Mouse (Mus musculus): Measurements from ENCODE around the gene Unc93b1. TPM values are rescaled to one million over a fixed set of nuclear protein-coding genes. Genes with fewer than 3 reads are reported as not detected.

The Unc93b1 gene
- polyA plus RNA-seq (2014; fragmentation: Illumina TruSeq; extraction: RNeasy Lipid Tissue Mini Kit (QIAGEN cat#74804); ENCODE audit: low read depth, low replicate concordance), result not detected

DNA sequence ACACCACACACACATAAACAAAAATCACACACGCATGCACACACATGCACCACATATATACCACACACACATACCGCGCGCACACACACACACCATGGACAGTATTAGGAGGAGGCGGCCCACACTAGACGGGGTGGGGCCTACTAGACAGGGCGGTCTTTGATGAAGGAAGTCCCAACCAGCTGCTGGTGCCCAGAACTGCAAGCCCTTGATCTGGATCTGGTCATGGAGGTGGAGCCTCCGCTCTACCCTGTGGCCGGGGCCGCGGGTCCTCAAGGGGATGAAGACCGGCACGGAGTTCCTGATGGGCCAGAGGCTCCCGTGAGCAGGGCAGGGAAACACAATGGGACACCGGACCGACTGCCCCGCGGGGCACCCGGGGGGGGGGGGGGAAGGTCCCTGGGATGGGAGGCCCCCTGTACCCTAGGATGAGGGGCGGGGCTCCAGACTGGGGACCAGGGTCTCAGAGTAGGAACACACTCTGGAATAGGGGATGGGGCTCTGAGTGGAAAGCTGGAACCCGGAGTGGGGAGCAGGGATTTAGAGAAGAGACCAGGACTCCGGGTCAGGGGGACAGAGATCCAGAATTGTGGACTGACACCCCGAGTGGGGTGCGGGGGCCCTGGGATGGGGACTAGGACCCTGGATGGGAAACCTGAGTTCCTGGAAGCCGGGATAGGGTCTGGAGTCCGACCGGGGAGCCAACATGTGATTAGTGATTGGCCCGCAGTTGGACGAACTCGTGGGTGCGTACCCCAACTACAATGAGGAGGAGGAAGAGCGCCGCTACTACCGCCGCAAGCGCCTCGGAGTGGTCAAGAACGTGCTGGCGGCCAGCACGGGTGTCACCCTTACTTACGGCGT lies at the start of gene Unc93b1:
Gene Unc93b1 (plus strand): TSS at position 155 of the 864 bp plus-strand sequence.

DNA sequence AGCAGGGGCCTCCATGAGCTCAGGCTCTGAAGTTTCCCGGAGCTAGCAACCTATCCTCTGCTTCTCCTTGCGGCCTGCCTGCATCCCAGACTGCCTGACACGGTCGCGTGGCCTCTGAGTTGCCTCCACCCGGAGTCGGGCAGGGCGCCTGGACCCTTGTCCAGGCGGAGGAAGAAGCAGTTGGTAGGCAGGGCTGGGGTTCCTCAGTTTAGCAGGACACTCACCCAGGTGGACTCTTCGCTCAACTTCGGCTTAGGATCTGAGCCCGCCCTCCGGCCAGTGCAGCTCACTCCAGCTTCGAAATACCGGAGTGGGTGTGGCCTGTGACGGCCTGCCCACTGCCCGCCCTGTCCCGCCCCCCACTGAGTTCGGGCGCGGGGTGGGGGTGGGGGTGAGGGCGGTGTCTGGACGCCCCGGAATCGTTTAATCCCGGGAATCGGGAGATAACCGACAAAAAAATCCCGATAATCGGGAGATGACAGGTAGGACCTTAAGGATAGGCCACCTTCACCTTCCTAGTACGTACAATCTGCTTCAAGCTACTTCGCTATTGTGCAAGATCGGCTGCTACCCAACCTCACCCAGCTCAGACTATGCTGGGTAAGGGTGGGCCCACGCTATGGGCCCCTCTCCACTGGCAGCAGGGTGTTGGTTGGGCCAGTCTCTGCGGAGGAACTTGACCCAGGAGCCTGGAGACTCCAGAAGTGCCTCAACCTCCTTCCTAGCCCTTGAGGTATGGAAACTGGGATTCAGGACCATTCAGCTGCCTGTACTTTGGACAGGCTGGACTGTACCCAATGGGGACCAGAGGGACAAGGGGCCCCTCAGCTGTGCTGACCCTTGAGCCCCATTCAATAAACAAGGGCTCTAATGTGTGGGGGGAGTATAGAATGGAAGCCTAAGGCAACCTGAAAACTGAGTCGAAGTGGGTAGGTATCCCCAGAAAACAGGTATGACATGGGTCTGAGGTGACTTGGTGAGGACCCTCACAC lies 27.9 kb upstream of the Unc93b1 start, which contains the start of gene Tcirg1:
Gene Tcirg1 (minus strand): TSS at position 339 of the 992 bp plus-strand sequence.

DNA sequence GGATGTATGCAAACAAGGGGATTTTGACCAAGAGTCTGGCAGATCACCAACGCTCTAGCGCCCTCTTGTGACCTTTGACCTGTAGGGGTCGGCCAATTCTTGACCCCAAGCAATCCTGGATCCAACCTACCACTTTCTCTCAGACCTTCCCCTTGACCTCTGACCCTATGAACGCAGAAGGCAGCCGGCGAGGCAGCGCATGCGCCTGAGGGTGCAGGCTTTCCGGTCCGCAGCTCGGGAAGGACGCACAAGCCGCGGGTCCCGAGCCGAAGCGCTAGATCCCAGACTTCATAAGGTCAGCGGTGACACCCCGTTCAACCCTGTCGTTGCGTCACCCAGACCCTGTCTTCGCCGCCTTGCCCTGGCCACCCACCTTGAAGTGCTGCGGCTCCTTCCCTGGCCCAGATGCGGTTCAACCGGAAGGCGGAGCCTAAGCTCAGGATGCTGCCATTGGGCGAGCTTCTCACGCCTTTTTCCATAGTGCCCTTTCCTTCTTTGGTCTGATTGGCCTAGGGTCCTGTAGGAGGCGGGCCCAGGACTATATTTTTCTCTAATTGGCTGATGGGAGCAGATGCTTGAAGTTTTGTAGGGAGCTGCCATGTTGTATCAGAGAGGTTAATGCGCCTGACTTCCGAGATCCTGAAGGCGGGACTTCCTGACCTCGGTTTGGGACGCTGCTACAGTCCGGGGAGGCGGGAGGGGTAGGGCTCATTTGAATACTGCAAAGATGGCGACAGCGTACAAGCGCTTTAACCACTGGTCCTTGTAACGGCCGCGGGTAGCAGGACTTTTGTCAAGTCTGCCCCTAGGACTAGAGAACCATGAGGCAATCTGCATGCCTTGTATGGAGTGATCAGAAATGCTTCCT lies 22.4 kb upstream of the Unc93b1 start, which contains the start of gene Ndufs8:
Gene Ndufs8 (minus strand): TSS at position 438 of the 868 bp plus-strand sequence.

DNA sequence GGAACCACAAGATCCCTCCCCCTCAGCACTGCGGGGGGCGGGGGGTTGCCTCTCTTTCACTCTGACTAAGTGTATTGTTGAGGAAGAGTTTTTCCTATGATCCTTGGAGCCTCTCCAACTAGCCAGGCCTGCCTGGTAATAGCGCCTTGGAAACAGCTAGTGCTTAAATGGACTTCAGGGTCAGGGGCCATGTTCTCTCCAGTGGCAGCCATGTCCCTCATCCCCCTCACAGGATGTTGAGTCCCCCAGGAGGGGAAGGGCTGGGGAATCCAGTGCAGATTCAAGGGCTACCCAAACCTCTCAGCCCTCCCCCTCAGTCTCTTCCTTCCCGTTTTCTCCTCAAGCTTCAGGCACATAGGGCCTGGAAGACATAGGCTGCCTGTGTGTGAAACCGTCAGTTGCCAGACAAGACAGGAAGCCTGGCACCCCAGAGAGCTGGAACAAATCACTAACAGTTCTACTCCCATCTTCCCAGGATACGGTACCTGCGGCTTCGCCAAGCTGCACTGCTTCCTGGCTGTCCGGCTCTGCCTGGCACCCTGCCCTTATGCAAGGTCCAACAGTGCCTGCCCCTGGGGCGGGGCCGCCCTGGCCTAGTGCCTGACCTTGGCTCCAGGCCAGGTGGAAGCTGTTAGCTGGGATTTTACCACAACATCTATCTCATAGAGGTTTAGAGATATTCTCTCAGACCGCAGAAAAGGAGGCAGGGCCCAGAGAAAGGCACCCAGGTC lies 5.6 kb upstream of the Unc93b1 start, which contains the start of gene Aldh3b1:
Gene Aldh3b1 (minus strand): TSS at position 598 of the 731 bp plus-strand sequence.

DNA sequence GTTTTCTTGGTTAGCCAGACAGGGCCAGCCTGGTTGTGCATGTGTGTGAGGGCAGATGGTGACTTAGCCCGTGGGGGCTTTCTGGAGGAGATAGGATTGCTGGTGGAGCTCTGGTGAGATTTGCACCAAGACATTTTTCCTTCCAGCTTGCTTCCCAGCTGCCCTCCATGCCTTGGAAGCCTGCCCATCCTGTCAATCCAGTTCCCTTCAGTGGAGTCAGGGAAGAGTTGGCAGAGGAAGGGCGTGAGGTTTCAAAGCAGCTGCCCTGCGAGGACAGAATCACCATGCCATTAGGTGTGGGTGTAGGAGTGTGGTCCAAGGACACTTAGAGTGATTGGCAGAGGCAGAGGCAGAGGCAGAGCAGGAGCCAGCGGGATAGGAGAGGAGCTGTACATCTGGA lies 23.5 kb downstream of the Unc93b1 start, which contains the start of gene Aldh3b3:
Gene Aldh3b3 (plus strand): TSS at position 176 of the 400 bp plus-strand sequence.

DNA sequence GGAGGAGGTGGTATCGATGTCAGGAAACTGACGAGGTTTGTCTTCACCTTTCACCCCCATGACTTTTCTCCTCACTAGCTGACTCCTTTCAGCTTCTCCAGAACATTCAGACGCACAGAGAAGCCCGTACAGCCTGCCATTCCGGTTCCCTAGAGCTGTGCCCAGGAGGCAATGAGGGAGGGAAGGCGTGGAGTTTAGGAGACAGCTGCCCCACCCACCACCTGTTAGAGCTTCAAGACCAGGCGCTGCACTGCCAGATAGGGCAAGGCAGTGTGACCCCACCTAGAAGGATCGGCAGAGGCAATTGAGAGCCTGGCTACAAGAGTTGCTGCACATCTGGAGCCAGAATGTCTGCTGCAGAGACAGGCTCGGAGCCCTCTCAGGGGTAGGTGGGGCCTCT lies 37.2 kb downstream of the Unc93b1 start, which contains the start of gene Aldh3b2:
Gene Aldh3b2 (plus strand): TSS at position 100 of the 400 bp plus-strand sequence.

DNA sequence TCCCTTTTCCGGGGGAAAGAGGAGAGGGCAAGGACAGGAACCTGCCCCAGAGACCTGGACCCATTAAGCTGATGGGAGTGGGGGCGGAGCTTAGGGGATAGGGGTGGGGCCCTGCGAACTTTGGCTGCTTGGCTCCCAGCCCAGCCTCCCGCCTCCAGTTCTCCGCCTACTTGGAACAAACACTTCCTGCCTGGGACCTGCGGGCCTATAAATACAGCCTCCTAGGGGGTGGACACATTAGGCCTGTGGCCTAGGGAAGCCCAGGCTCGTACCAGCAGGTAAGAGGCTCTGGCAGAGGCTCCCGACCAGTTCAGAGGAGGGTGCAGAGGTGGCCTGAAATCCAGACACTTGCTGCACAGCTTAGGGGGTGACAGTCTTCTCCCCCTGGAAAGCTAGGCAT lies 51.3 kb downstream of the Unc93b1 start, which contains the start of gene Acy3:
Gene Acy3 (plus strand): TSS at position 237 of the 400 bp plus-strand sequence.

DNA sequence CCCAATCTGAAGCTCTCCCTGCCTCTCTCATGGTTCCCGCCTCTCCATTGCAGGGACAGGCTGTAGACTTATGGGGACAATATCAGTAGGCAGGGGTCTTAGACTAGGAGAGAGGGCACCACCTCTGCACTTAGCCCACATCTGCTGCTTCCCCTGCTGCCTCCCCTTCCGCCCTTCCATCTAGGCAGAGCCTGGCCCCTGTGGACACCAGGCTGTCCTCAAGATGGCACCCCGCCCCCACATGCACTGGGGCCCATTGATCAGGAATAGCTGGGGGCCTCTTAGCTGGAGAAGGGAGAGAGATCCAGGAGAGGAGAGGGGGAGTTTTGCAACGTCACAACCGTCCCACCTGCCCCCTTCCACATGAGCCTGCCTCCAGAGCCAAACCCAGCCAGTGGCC lies 57.4 kb downstream of the Unc93b1 start, which contains the start of gene Tbx10:
Gene Tbx10 (plus strand): TSS at position 337 of the 400 bp plus-strand sequence.

Other genes with a start within 250 kb of the Unc93b1 start
- 0.36 TPM for gene Lrp5, start 248.6 kb upstream of the Unc93b1 start, polyA plus RNA-seq (2014; fragmentation: Illumina TruSeq; extraction: RNeasy Lipid Tissue Mini Kit (QIAGEN cat#74804); ENCODE audit: low read depth, low replicate concordance)
- gene 1810055G02Rik, start 226.9 kb upstream of the Unc93b1 start, polyA plus RNA-seq (2014; fragmentation: Illumina TruSeq; extraction: RNeasy Lipid Tissue Mini Kit (QIAGEN cat#74804); ENCODE audit: low read depth, low replicate concordance), result 0.97 TPM
- gene Kmt5b, start 167.8 kb upstream of the Unc93b1 start, polyA plus RNA-seq (2014; fragmentation: Illumina TruSeq; extraction: RNeasy Lipid Tissue Mini Kit (QIAGEN cat#74804); ENCODE audit: low read depth, low replicate concordance), result 117 TPM
- gene Chka, start 83.4 kb upstream of the Unc93b1 start, polyA plus RNA-seq (2014; fragmentation: Illumina TruSeq; extraction: RNeasy Lipid Tissue Mini Kit (QIAGEN cat#74804); ENCODE audit: low read depth, low replicate concordance), result 78.9 TPM
- gene Tcirg1, start 28.1 kb upstream of the Unc93b1 start, polyA plus RNA-seq (2014; fragmentation: Illumina TruSeq; extraction: RNeasy Lipid Tissue Mini Kit (QIAGEN cat#74804); ENCODE audit: low read depth, low replicate concordance), result not detected
- 4.6 TPM for gene Ndufs8, start 22.4 kb upstream of the Unc93b1 start, polyA plus RNA-seq (2014; fragmentation: Illumina TruSeq; extraction: RNeasy Lipid Tissue Mini Kit (QIAGEN cat#74804); ENCODE audit: low read depth, low replicate concordance)
- gene Aldh3b1, start 5.4 kb upstream of the Unc93b1 start, polyA plus RNA-seq (2014; fragmentation: Illumina TruSeq; extraction: RNeasy Lipid Tissue Mini Kit (QIAGEN cat#74804); ENCODE audit: low read depth, low replicate concordance), result 0.53 TPM
- gene Aldh3b3, start 23.5 kb downstream of the Unc93b1 start, polyA plus RNA-seq (2014; fragmentation: Illumina TruSeq; extraction: RNeasy Lipid Tissue Mini Kit (QIAGEN cat#74804); ENCODE audit: low read depth, low replicate concordance), result 0.36 TPM
- not detected for gene Aldh3b2, start 37.1 kb downstream of the Unc93b1 start, polyA plus RNA-seq (2014; fragmentation: Illumina TruSeq; extraction: RNeasy Lipid Tissue Mini Kit (QIAGEN cat#74804); ENCODE audit: low read depth, low replicate concordance)
- gene Acy3, start 51.4 kb downstream of the Unc93b1 start, polyA plus RNA-seq (2014; fragmentation: Illumina TruSeq; extraction: RNeasy Lipid Tissue Mini Kit (QIAGEN cat#74804); ENCODE audit: low read depth, low replicate concordance), result 47.4 TPM
- gene Tbx10, start 57.6 kb downstream of the Unc93b1 start, polyA plus RNA-seq (2014; fragmentation: Illumina TruSeq; extraction: RNeasy Lipid Tissue Mini Kit (QIAGEN cat#74804); ENCODE audit: low read depth, low replicate concordance), result not detected
- gene Nudt8, start 65.4 kb downstream of the Unc93b1 start, polyA plus RNA-seq (2014; fragmentation: Illumina TruSeq; extraction: RNeasy Lipid Tissue Mini Kit (QIAGEN cat#74804); ENCODE audit: low read depth, low replicate concordance), result 0.65 TPM
- not detected for gene Gm49405, start 65.4 kb downstream of the Unc93b1 start, polyA plus RNA-seq (2014; fragmentation: Illumina TruSeq; extraction: RNeasy Lipid Tissue Mini Kit (QIAGEN cat#74804); ENCODE audit: low read depth, low replicate concordance)
- gene Doc2g, start 68.1 kb downstream of the Unc93b1 start, polyA plus RNA-seq (2014; fragmentation: Illumina TruSeq; extraction: RNeasy Lipid Tissue Mini Kit (QIAGEN cat#74804); ENCODE audit: low read depth, low replicate concordance), result not detected
- 9.9 TPM for gene Ndufv1, start 77.6 kb downstream of the Unc93b1 start, polyA plus RNA-seq (2014; fragmentation: Illumina TruSeq; extraction: RNeasy Lipid Tissue Mini Kit (QIAGEN cat#74804); ENCODE audit: low read depth, low replicate concordance)
- gene Gstp1, start 102.8 kb downstream of the Unc93b1 start, polyA plus RNA-seq (2014; fragmentation: Illumina TruSeq; extraction: RNeasy Lipid Tissue Mini Kit (QIAGEN cat#74804); ENCODE audit: low read depth, low replicate concordance), result 14.6 TPM
- 10.1 TPM for gene Gstp2, start 110.8 kb downstream of the Unc93b1 start, polyA plus RNA-seq (2014; fragmentation: Illumina TruSeq; extraction: RNeasy Lipid Tissue Mini Kit (QIAGEN cat#74804); ENCODE audit: low read depth, low replicate concordance)
- gene Gstp3, start 124.4 kb downstream of the Unc93b1 start, polyA plus RNA-seq (2014; fragmentation: Illumina TruSeq; extraction: RNeasy Lipid Tissue Mini Kit (QIAGEN cat#74804); ENCODE audit: low read depth, low replicate concordance), result not detected
- not detected for gene Cabp2, start 146.4 kb downstream of the Unc93b1 start, polyA plus RNA-seq (2014; fragmentation: Illumina TruSeq; extraction: RNeasy Lipid Tissue Mini Kit (QIAGEN cat#74804); ENCODE audit: low read depth, low replicate concordance)
- 0.73 TPM for gene Cdk2ap2, start 162.0 kb downstream of the Unc93b1 start, polyA plus RNA-seq (2014; fragmentation: Illumina TruSeq; extraction: RNeasy Lipid Tissue Mini Kit (QIAGEN cat#74804); ENCODE audit: low read depth, low replicate concordance)
- gene Pitpnm1, start 164.8 kb downstream of the Unc93b1 start, polyA plus RNA-seq (2014; fragmentation: Illumina TruSeq; extraction: RNeasy Lipid Tissue Mini Kit (QIAGEN cat#74804); ENCODE audit: low read depth, low replicate concordance), result 0.20 TPM
- 1.3 TPM for gene Aip, start 190.7 kb downstream of the Unc93b1 start, polyA plus RNA-seq (2014; fragmentation: Illumina TruSeq; extraction: RNeasy Lipid Tissue Mini Kit (QIAGEN cat#74804); ENCODE audit: low read depth, low replicate concordance)
- gene Gpr152, start 204.6 kb downstream of the Unc93b1 start, polyA plus RNA-seq (2014; fragmentation: Illumina TruSeq; extraction: RNeasy Lipid Tissue Mini Kit (QIAGEN cat#74804); ENCODE audit: low read depth, low replicate concordance), result not detected
- gene Cabp4, start 208.8 kb downstream of the Unc93b1 start, polyA plus RNA-seq (2014; fragmentation: Illumina TruSeq; extraction: RNeasy Lipid Tissue Mini Kit (QIAGEN cat#74804); ENCODE audit: low read depth, low replicate concordance), result not detected
- 9.0 TPM for gene Coro1b, start 213.4 kb downstream of the Unc93b1 start, polyA plus RNA-seq (2014; fragmentation: Illumina TruSeq; extraction: RNeasy Lipid Tissue Mini Kit (QIAGEN cat#74804); ENCODE audit: low read depth, low replicate concordance)
- 2.3 TPM for gene Ptprcap, start 218.4 kb downstream of the Unc93b1 start, polyA plus RNA-seq (2014; fragmentation: Illumina TruSeq; extraction: RNeasy Lipid Tissue Mini Kit (QIAGEN cat#74804); ENCODE audit: low read depth, low replicate concordance)
- 2.2 TPM for gene Rps6kb2, start 228.2 kb downstream of the Unc93b1 start, polyA plus RNA-seq (2014; fragmentation: Illumina TruSeq; extraction: RNeasy Lipid Tissue Mini Kit (QIAGEN cat#74804); ENCODE audit: low read depth, low replicate concordance)
- 0.49 TPM for gene Carns1, start 240.3 kb downstream of the Unc93b1 start, polyA plus RNA-seq (2014; fragmentation: Illumina TruSeq; extraction: RNeasy Lipid Tissue Mini Kit (QIAGEN cat#74804); ENCODE audit: low read depth, low replicate concordance)

Measured in kidney, adult 10 weeks (tissue).